Mouse (Mus musculus) thymus, adult 2 months (tissue): Measurements from ENCODE around the gene Rabac1.

ENCODE experiments used
- CTCF ChIP-seq: fragments of 200-500 bp; IDR thresholded peaks from 2 replicates; pipeline ENCODE4 v1.5.1; 2012; ENCODE audit warnings: mild to moderate bottlenecking, control low read depth, low read length, moderate library complexity, borderline replicate concordance; ENCODE audit not compliant: control insufficient read depth, poor library complexity, insufficient read depth; ENCODE audit errors: extremely low read depth
- POLR2A ChIP-seq: fragments of 200-500 bp; IDR thresholded peaks from 2 replicates; pipeline ENCODE4 v1.6.1; 2012; ENCODE audit warnings: mild to moderate bottlenecking, low read length, control low read depth, moderate library complexity; ENCODE audit not compliant: control insufficient read depth, poor library complexity, insufficient read depth; ENCODE audit errors: extremely low read depth

GRCm38 (mm10) chr7:24969805-24970204 lies 2.7 kb downstream of the Rabac1 start:
- TF ChIP-seq CTCF (no peak), POLR2A (no peak)
